Comparison of ENCODE assay signal across 20 mouse cellular contexts in genomic region chr6:94405371-94406076, GRCm38 (mm10).
DNase-seq lines count a peak whose midpoint lies in the region; ATAC-seq lines count a peak whose summit lies in the region.
"Had no signal": no experiment of that assay in that cellular context is flagged by ENCODE, and none has a peak within 500 bp of the region (broad histone marks: within the 10 kb centered on the region; RNA-seq: fewer than 3 reads in every experiment).

No protein-coding gene starts in this region.

- H3K9ac ChIP-seq in heart, embryonic 12.5 days = no peak overlapping the region
- H3K9ac ChIP-seq: embryonic facial prominence, embryonic 13.5 days; forebrain, embryonic 12.5 days; hindbrain, embryonic 14.5 days; liver, embryonic 14.5 days; midbrain, embryonic 13.5 days had no signal

- DNase-seq in heart, adult 11 months = peak; percentile 51
- peak; percentile 98 for DNase-seq in 3T3-L1 (ENCODE audit: low read depth, low spot score)
- peak; percentile 5 for DNase-seq in adrenal gland, adult 8-10 months
- DNase-seq in left cerebral cortex, postnatal 14 days (ENCODE audit: low spot score in 2 of 2) = peak; percentile 17 to 21
- DNase-seq in embryo, embryonic 10 days (ENCODE audit: low spot score) = no peak
- no peak for DNase-seq in limb, embryonic 10.5 days (ENCODE audit: low spot score)
- no peak for DNase-seq in layer of hippocampus, adult 9-10 months (ENCODE audit: low spot score)
- DNase-seq: cerebellum, postnatal 36 days; gastrocnemius, postnatal 10 days; kidney, adult 18-20 months; kidney, postnatal 36 days had no signal

- WGBS in heart, embryonic 12.5 days = 72% methylated on average over 8 of the region's 8 CpGs
- WGBS in limb, embryonic 10.5 days = 94% methylated on average over 8 of the region's 8 CpGs

- no peak overlapping the region for H3K4me2 ChIP-seq in heart, embryonic 12.5 days
- H3K4me2 ChIP-seq: embryonic facial prominence, embryonic 13.5 days; forebrain, embryonic 12.5 days; hindbrain, embryonic 14.5 days; midbrain, embryonic 13.5 days had no signal

- H3K27me3 ChIP-seq in heart, embryonic 12.5 days (replicated peaks) = no peaks in the 10 kb centered on the region
- no peaks in the 10 kb centered on the region for H3K27me3 ChIP-seq in limb, embryonic 10.5 days (ENCODE audit: low read depth, poor library complexity, severe bottlenecking)
- H3K27me3 ChIP-seq: embryonic facial prominence, embryonic 13.5 days had no signal

- H3K27ac ChIP-seq in heart, embryonic 12.5 days (ENCODE audit: poor library complexity, severe bottlenecking) = no peak overlapping the region
- H3K27ac ChIP-seq in limb, embryonic 10.5 days = no peak overlapping the region
- H3K27ac ChIP-seq: embryonic facial prominence, embryonic 13.5 days; forebrain, embryonic 12.5 days; hindbrain, embryonic 14.5 days; liver, embryonic 14.5 days; macrophage; midbrain, embryonic 13.5 days had no signal

- H3K4me3 ChIP-seq in heart, embryonic 12.5 days = no peak overlapping the region
- H3K4me3 ChIP-seq in limb, embryonic 10.5 days = no peak overlapping the region
- H3K4me3 ChIP-seq: embryonic facial prominence, embryonic 13.5 days; forebrain, embryonic 12.5 days; midbrain, embryonic 13.5 days had no signal

- no peaks in the 10 kb centered on the region for H3K9me3 ChIP-seq in heart, embryonic 12.5 days (replicated peaks)
- no peaks in the 10 kb centered on the region for H3K9me3 ChIP-seq in limb, embryonic 10.5 days (replicated peaks)
- H3K9me3 ChIP-seq: embryonic facial prominence, embryonic 13.5 days; forebrain, embryonic 12.5 days; midbrain, embryonic 13.5 days had no signal

- intact Hi-C loops in left cerebral cortex, postnatal 14 days (cut with DNase I) = no loop called here

- peaks cover 26% of the 10 kb centered on the region for H3K4me1 ChIP-seq in heart, embryonic 12.5 days (replicated peaks)
- H3K4me1 ChIP-seq in limb, embryonic 10.5 days = peaks cover 18% of the 10 kb centered on the region

- H3K36me3 ChIP-seq in heart, embryonic 12.5 days = no peaks in the 10 kb centered on the region
- H3K36me3 ChIP-seq in limb, embryonic 10.5 days = no peaks in the 10 kb centered on the region
- H3K36me3 ChIP-seq: embryonic facial prominence, embryonic 13.5 days; forebrain, embryonic 12.5 days; G1E; midbrain, embryonic 13.5 days had no signal

- no peak for ATAC-seq in heart, embryonic 12.5 days (ENCODE audit: insufficient number of reproducible peaks, low FRiP score)
- ATAC-seq: activated CD4-positive, CD25-positive, alpha-beta regulatory T cell, adult 4 months; midbrain, embryonic 13.5 days had no signal

Comparison
In these comparisons a context has a peak if more than half of its experiments do, and no peak if none do; other contexts are left out.
1. DNase-seq: peak in heart, adult 11 months (single experiment), 3T3-L1 (single experiment), adrenal gland, adult 8-10 months (single experiment) and left cerebral cortex, postnatal 14 days (2 of 2); none in embryo, embryonic 10 days (single experiment), limb, embryonic 10.5 days (single experiment) and layer of hippocampus, adult 9-10 months (single experiment).